Mouse (Mus musculus): ENCODE data around the gene Syne1.

GRCm38 (mm10) chr10:5591996-5592395 lies 40.7 kb upstream of the Syne1 start:
- TF ChIP-seq POLR2AphosphoS2 (IDR thresholded peaks at IDR 0.05; ENCODE audit: insufficient read length, low read depth): no peak
- no peak for TF ChIP-seq POLR2A (IDR thresholded peaks at IDR 0.05; ENCODE audit: insufficient read length, low read depth)
- TF ChIP-seq MYOG (IDR thresholded peaks at IDR 0.05; ENCODE audit: control insufficient read depth in 1 of 3, insufficient read depth in 1 of 3, insufficient read length in 2 of 3, low read depth in 2 of 3): no peak
- no peak for TF ChIP-seq USF1 (IDR thresholded peaks at IDR 0.05; ENCODE audit: low read depth)
- no peak for TF ChIP-seq MYOD1 (IDR thresholded peaks at IDR 0.05; ENCODE audit: control insufficient read depth in 1 of 3, insufficient read length in 2 of 3, low read depth in 2 of 3)
- TF ChIP-seq REST (IDR thresholded peaks at IDR 0.05; ENCODE audit: insufficient read depth, insufficient read length): no peak

Data from myocyte (in vitro differentiated cells).